8 mouse cellular contexts compared by ENCODE assay signal in genomic region chr7:3707027-3707426, GRCm38 (mm10). TPM values are rescaled to one million over a fixed set of nuclear protein-coding genes. Genes with fewer than 3 reads are reported as not detected.
DNase-seq lines count a peak whose midpoint lies in the region; ATAC-seq and TF ChIP-seq lines count a peak whose summit lies in the region.

No protein-coding gene starts in this region.

- intact Hi-C loops in left cerebral cortex, adult 2 months (cut with DNase I), result no loop called here

- DNase-seq in intestine, embryonic 14.5 days (ENCODE audit: low spot score), result no peak
- peak; percentile 63 for DNase-seq in G1E (ENCODE audit: low spot score)
- no peak for DNase-seq in adrenal gland, adult 8-10 months
- DNase-seq in left cerebral cortex, adult 2 months (ENCODE audit: extremely low spot score in 1 of 2, low spot score in 2 of 2), result no peak
- DNase-seq in gastrocnemius, adult 18-20 months (ENCODE audit: low spot score), result no peak

- H3K4me1 ChIP-seq in intestine, embryonic 14.5 days (replicated peaks; ENCODE audit: control insufficient read depth, insufficient read depth, low read length), result peaks cover 12% of the 10 kb centered on the region; the same call in 1 of the 2 replicates
- peaks cover 5% of the 10 kb centered on the region; the same call in 1 of the 2 replicates for H3K4me1 ChIP-seq in intestine, postnatal 0 days (replicated peaks; ENCODE audit: control insufficient read depth, insufficient read depth, low read length)
- H3K4me1 ChIP-seq in G1E (ENCODE audit: insufficient read depth, low read depth, low read length), result peaks cover 23% of the 10 kb centered on the region

- H3K9ac ChIP-seq in intestine, embryonic 14.5 days (ENCODE audit: low read length), result no peak overlapping the region
- H3K9ac ChIP-seq in intestine, postnatal 0 days (ENCODE audit: low read depth, low read length), result no peak overlapping the region

- peak overlapping the region; percentile 5; the same call in 1 of the 2 replicates for H3K4me2 ChIP-seq in intestine, embryonic 14.5 days (ENCODE audit: low read length)
- no peak overlapping the region for H3K4me2 ChIP-seq in intestine, postnatal 0 days (replicated peaks; ENCODE audit: low read depth)

- TF ChIP-seq CTCF in intestine, postnatal 0 days (IDR thresholded peaks at IDR 0.05; ENCODE audit: low read depth), result no peak
- no peak for TF ChIP-seq CTCF in G1E (IDR thresholded peaks at IDR 0.05; ENCODE audit: low read depth, low read length)
- TF ChIP-seq CTCF in left cerebral cortex, adult 2 months (IDR thresholded peaks at IDR 0.05), result no peak

- no peaks in the 10 kb centered on the region for H3K27me3 ChIP-seq in intestine, embryonic 14.5 days (replicated peaks; ENCODE audit: control insufficient read depth, insufficient read depth, low read length)
- no peaks in the 10 kb centered on the region for H3K27me3 ChIP-seq in intestine, postnatal 0 days (replicated peaks; ENCODE audit: control insufficient read depth, insufficient read depth, low read length)
- no peaks in the 10 kb centered on the region for H3K27me3 ChIP-seq in G1E (ENCODE audit: insufficient read depth, low read length)

- peak overlapping the region; percentile 43; the same call in 1 of the 2 replicates for H3K27ac ChIP-seq in intestine, embryonic 14.5 days (ENCODE audit: low read depth)
- H3K27ac ChIP-seq in intestine, postnatal 0 days (ENCODE audit: low read depth, low read length), result no peak overlapping the region; the same call in 1 of the 2 replicates
- no peak overlapping the region for H3K27ac ChIP-seq in left cerebral cortex, adult 2 months

- H3K4me3 ChIP-seq in intestine, embryonic 14.5 days (ENCODE audit: low read depth, low read length), result no peak overlapping the region
- H3K4me3 ChIP-seq in intestine, postnatal 0 days (ENCODE audit: low read depth, low read length), result no peak overlapping the region
- H3K4me3 ChIP-seq in G1E (ENCODE audit: low read depth, low read length), result peak overlapping the region; percentile 20; the same call in 1 of the 2 replicates
- H3K4me3 ChIP-seq in left cerebral cortex, adult 2 months, result no peak overlapping the region

- peaks cover 33% of the 10 kb centered on the region for H3K36me3 ChIP-seq in intestine, embryonic 14.5 days (ENCODE audit: control insufficient read depth, insufficient read depth, low read length)
- peaks cover 8% of the 10 kb centered on the region for H3K36me3 ChIP-seq in intestine, postnatal 0 days (ENCODE audit: control insufficient read depth, insufficient read depth)
- peaks cover 28% of the 10 kb centered on the region for H3K36me3 ChIP-seq in G1E (replicated peaks)

- WGBS in intestine, embryonic 14.5 days, result 61% methylated on average over 4 of the region's 4 CpGs
- 44% methylated on average over 4 of the region's 4 CpGs for WGBS in intestine, postnatal 0 days

- no peak for ATAC-seq in intestine, embryonic 14.5 days (replicated peaks; ENCODE audit: low FRiP score, low TSS enrichment, low read depth)
- ATAC-seq in intestine, postnatal 0 days, result no peak
- ATAC-seq in G1E (ENCODE audit: extremely low read depth, insufficient number of reproducible peaks, low FRiP score, poor library complexity, severe bottlenecking), result peak; percentile 62
- ATAC-seq in hematopoietic stem cell, adult 5-6 weeks (replicated peaks in 1 of 2; ENCODE audit: insufficient read depth in 1 of 2, low FRiP score in 2 of 2, low TSS enrichment in 1 of 2, low read depth in 1 of 2, poor library complexity in 2 of 2, severe bottlenecking in 2 of 2), result peak; percentile 63 to 65
- ATAC-seq in megakaryocyte progenitor cell, adult 5-6 weeks (replicated peaks; ENCODE audit: poor library complexity), result peak; percentile 47

- H3K9me3 ChIP-seq in intestine, embryonic 14.5 days (ENCODE audit: control insufficient read depth, low read length), result no peaks in the 10 kb centered on the region
- no peaks in the 10 kb centered on the region for H3K9me3 ChIP-seq in intestine, postnatal 0 days (ENCODE audit: control insufficient read depth)
- H3K9me3 ChIP-seq in G1E (replicated peaks), result no peaks in the 10 kb centered on the region

RNA-seq across cellular contexts. Expression of gene Rps9, which starts 3.2 kb away (rescaled TPM):
- 1,715 and 1,748 TPM in 2 replicates for polyA plus RNA-seq in intestine, embryonic 14.5 days (2014; fragmentation: Nextera tagmentation; extraction: Ambion mirVana)
- 791 and 834 TPM in 2 replicates for polyA plus RNA-seq in intestine, postnatal 0 days (2015; fragmentation: Nextera tagmentation; extraction: Ambion mirVana)
- total RNA-seq in G1E (2014; fragmentation: Nextera tagmentation) (1,085 and 1,090 TPM in 2 replicates), G1E (2017) (2,177 and 2,187 TPM in 2 replicates)
- polyA plus RNA-seq in G1E (2012), result 598 and 1,340 TPM in 2 replicates
- total RNA-seq in hematopoietic stem cell, adult 5-6 weeks (2017), result 1,808 and 2,399 TPM in 2 replicates
- total RNA-seq in megakaryocyte progenitor cell, adult 5-6 weeks (2015), result 1,732 and 1,826 TPM in 2 replicates
- 1,590 and 1,738 TPM in 2 replicates for total RNA-seq in megakaryocyte progenitor cell, adult 5-6 weeks (2017)
- total RNA-seq in adrenal gland, adult 8-10 months (2022), result 100 to 1,000 TPM; 852 to 952 (median 882) TPM
- total RNA-seq in left cerebral cortex, adult 2 months (2021), result 100 to 1,000 TPM; 325 to 326 TPM
- total RNA-seq in gastrocnemius, adult 18-20 months (2021), result 100 to 1,000 TPM; 415 to 437 TPM

RNA-seq across cellular contexts. Expression of gene Pirb, which starts 13.2 kb away (rescaled TPM):
- 0.77 and 0.81 TPM in 2 replicates for polyA plus RNA-seq in intestine, embryonic 14.5 days (2014; fragmentation: Nextera tagmentation; extraction: Ambion mirVana)
- polyA plus RNA-seq in intestine, postnatal 0 days (2015; fragmentation: Nextera tagmentation; extraction: Ambion mirVana), result 0.69 and 0.77 TPM in 2 replicates
- total RNA-seq in G1E (2014; fragmentation: Nextera tagmentation) (0.53 and 0.63 TPM in 2 replicates), G1E (2017) (7.8 and 8.9 TPM in 2 replicates)
- polyA plus RNA-seq in G1E (2012), result 0.12 and 0.18 TPM in 2 replicates
- total RNA-seq in hematopoietic stem cell, adult 5-6 weeks (2017), result 5.6 and 14.5 TPM in 2 replicates
- total RNA-seq in megakaryocyte progenitor cell, adult 5-6 weeks (2015), result 8.1 and 8.9 TPM in 2 replicates
- 4.5 and 4.7 TPM in 2 replicates for total RNA-seq in megakaryocyte progenitor cell, adult 5-6 weeks (2017)
- total RNA-seq in adrenal gland, adult 8-10 months (2022), result 1 to 10 TPM; 2.9 to 6.3 (median 5.0) TPM
- under 1 TPM; 0.16 to 0.25 TPM for total RNA-seq in left cerebral cortex, adult 2 months (2021)
- total RNA-seq in gastrocnemius, adult 18-20 months (2021), result under 1 TPM; 0.57 to 0.74 TPM

RNA-seq across cellular contexts. Expression of gene Mboat7, which starts 13.7 kb away (rescaled TPM):
- polyA plus RNA-seq in intestine, embryonic 14.5 days (2014; fragmentation: Nextera tagmentation; extraction: Ambion mirVana), result 38.7 and 43.8 TPM in 2 replicates
- 28.4 and 29.6 TPM in 2 replicates for polyA plus RNA-seq in intestine, postnatal 0 days (2015; fragmentation: Nextera tagmentation; extraction: Ambion mirVana)
- total RNA-seq in G1E (2014; fragmentation: Nextera tagmentation) (36.2 and 38.0 TPM in 2 replicates), G1E (2017) (20.6 and 21.3 TPM in 2 replicates)
- polyA plus RNA-seq in G1E (2012), result 57.0 and 67.4 TPM in 2 replicates
- total RNA-seq in hematopoietic stem cell, adult 5-6 weeks (2017), result 25.3 and 28.2 TPM in 2 replicates
- 49.1 and 51.4 TPM in 2 replicates for total RNA-seq in megakaryocyte progenitor cell, adult 5-6 weeks (2015)
- total RNA-seq in megakaryocyte progenitor cell, adult 5-6 weeks (2017), result 19.0 and 27.6 TPM in 2 replicates
- 10 to 100 TPM; 64.4 to 81.8 (median 71.1) TPM for total RNA-seq in adrenal gland, adult 8-10 months (2022)
- 100 to 1,000 TPM; 235 to 238 TPM for total RNA-seq in left cerebral cortex, adult 2 months (2021)
- total RNA-seq in gastrocnemius, adult 18-20 months (2021), result 1 to 10 TPM; 7.6 to 8.1 TPM

RNA-seq across cellular contexts. Expression of gene Tsen34, which starts 14.4 kb away (rescaled TPM):
- polyA plus RNA-seq in intestine, embryonic 14.5 days (2014; fragmentation: Nextera tagmentation; extraction: Ambion mirVana), result 244 and 253 TPM in 2 replicates
- polyA plus RNA-seq in intestine, postnatal 0 days (2015; fragmentation: Nextera tagmentation; extraction: Ambion mirVana), result 123 and 129 TPM in 2 replicates
- total RNA-seq in G1E (2014; fragmentation: Nextera tagmentation), result 7.8 and 8.4 TPM in 2 replicates
- 17.0 and 28.6 TPM in 2 replicates for total RNA-seq in G1E (2017)
- 70.3 and 100 TPM in 2 replicates for polyA plus RNA-seq in G1E (2012)
- total RNA-seq in hematopoietic stem cell, adult 5-6 weeks (2017), result 29.4 and 41.6 TPM in 2 replicates
- total RNA-seq in megakaryocyte progenitor cell, adult 5-6 weeks (2015), result 15.0 and 19.4 TPM in 2 replicates
- total RNA-seq in megakaryocyte progenitor cell, adult 5-6 weeks (2017), result 17.7 and 21.0 TPM in 2 replicates
- 100 to 1,000 TPM; 114 to 130 (median 122) TPM for total RNA-seq in adrenal gland, adult 8-10 months (2022)
- 10 to 100 TPM; 77.0 to 79.0 TPM for total RNA-seq in left cerebral cortex, adult 2 months (2021)
- 10 to 100 TPM; 27.3 to 31.9 TPM for total RNA-seq in gastrocnemius, adult 18-20 months (2021)

RNA-seq across cellular contexts. Expression of gene Tmc4, which starts 29.7 kb away (rescaled TPM):
- polyA plus RNA-seq in intestine, embryonic 14.5 days (2014; fragmentation: Nextera tagmentation; extraction: Ambion mirVana), result 60.5 and 64.1 TPM in 2 replicates
- 100 TPM in 2 replicates for polyA plus RNA-seq in intestine, postnatal 0 days (2015; fragmentation: Nextera tagmentation; extraction: Ambion mirVana)
- total RNA-seq in G1E (2014; fragmentation: Nextera tagmentation), result 14.7 and 16.2 TPM in 2 replicates
- 4.6 and 5.5 TPM in 2 replicates for total RNA-seq in G1E (2017)
- polyA plus RNA-seq in G1E (2012), result 1.4 and 1.8 TPM in 2 replicates
- 6.4 and 6.7 TPM in 2 replicates for total RNA-seq in hematopoietic stem cell, adult 5-6 weeks (2017)
- total RNA-seq in megakaryocyte progenitor cell, adult 5-6 weeks (2015), result 4.4 and 8.4 TPM in 2 replicates
- total RNA-seq in megakaryocyte progenitor cell, adult 5-6 weeks (2017), result 2.9 and 3.2 TPM in 2 replicates
- total RNA-seq in adrenal gland, adult 8-10 months (2022), result 10 to 100 TPM in 3 of 4 experiments, 1 to 10 TPM in 1; 7.8 to 17.7 (median 15.2) TPM
- 10 to 100 TPM in 1 of 2 experiments, 1 to 10 TPM in 1; 7.4 to 14.6 TPM for total RNA-seq in left cerebral cortex, adult 2 months (2021)
- under 1 TPM; 0.17 to 0.34 TPM for total RNA-seq in gastrocnemius, adult 18-20 months (2021)

Comparison
In these comparisons a context has a peak if more than half of its experiments do, and no peak if none do; other contexts are left out.
1. ATAC-seq: peak in G1E (single experiment), hematopoietic stem cell, adult 5-6 weeks (2 of 2) and megakaryocyte progenitor cell, adult 5-6 weeks (single experiment); none in intestine, embryonic 14.5 days (single experiment) and intestine, postnatal 0 days (single experiment).